Mouse (Mus musculus): ENCODE measurements around the gene Fkbp5. TPM values are rescaled to one million over a fixed set of nuclear protein-coding genes. Genes with fewer than 3 reads are reported as not detected.

The Fkbp5 gene
- polyA plus RNA-seq, 1 experiment from 2014 or later = 12.1 TPM

- Histone ChIP-seq H3K4me1 (replicated peaks; ENCODE audit: control insufficient read depth, insufficient read depth, low read length) (peaks cover 2% of the 10 kb centered on the region; the same call in 1 of the 2 replicates), H3K27ac (ENCODE audit: low read depth, low read length) (no peak overlapping the region), H3K9me3 (ENCODE audit: control insufficient read depth, low read length) (no peaks in the 10 kb centered on the region), H3K4me2 (replicated peaks; ENCODE audit: low read depth, low read length) (no peak overlapping the region), H3K27me3 (ENCODE audit: control insufficient read depth, insufficient read depth, low read length) (peaks cover 4% of the 10 kb centered on the region; the same call in 1 of the 2 replicates), H3K4me3 (ENCODE audit: low read depth, low read length) (no peak overlapping the region), H3K36me3 (ENCODE audit: control insufficient read depth, insufficient read depth, low read length) (no peaks in the 10 kb centered on the region), H3K9ac (ENCODE audit: low read depth, low read length) (no peak overlapping the region)
- no peak for ATAC-seq (ENCODE audit: low FRiP score)
- DNase-seq (ENCODE audit: low spot score) = no peak
- 57% methylated on average over 7 of the region's 7 CpGs for WGBS
These were observed 3.5 kb downstream of the Fkbp5 start for GRCm38 (mm10) chr17:28513844-28514243.

GRCm38 (mm10) chr17:28513337-28513736 lies 4.0 kb downstream of the Fkbp5 start:
- peaks cover 2% of the 10 kb centered on the region; the same call in 1 of the 2 replicates for H3K27me3 ChIP-seq (ENCODE audit: control insufficient read depth, insufficient read depth, low read length)
- H3K4me2 ChIP-seq (replicated peaks; ENCODE audit: low read depth, low read length) = no peak overlapping the region
- no peaks in the 10 kb centered on the region for H3K9me3 ChIP-seq (ENCODE audit: control insufficient read depth, low read length)
- H3K4me3 ChIP-seq (ENCODE audit: low read depth, low read length) = no peak overlapping the region
- no peaks in the 10 kb centered on the region for H3K36me3 ChIP-seq (ENCODE audit: control insufficient read depth, insufficient read depth, low read length)
- H3K4me1 ChIP-seq (replicated peaks; ENCODE audit: control insufficient read depth, insufficient read depth, low read length) = peaks cover under 1% of the 10 kb centered on the region; the same call in 1 of the 2 replicates
- 88% methylated on average over 1 of the region's 1 CpGs for WGBS
- H3K27ac ChIP-seq (ENCODE audit: low read depth, low read length) = no peak overlapping the region
- H3K9ac ChIP-seq (ENCODE audit: low read depth, low read length) = no peak overlapping the region
- no peak for ATAC-seq (ENCODE audit: low FRiP score)
- DNase-seq (ENCODE audit: low spot score) = no peak

GRCm38 (mm10) chr17:28512696-28513095 lies 4.6 kb downstream of the Fkbp5 start:
- H3K27ac ChIP-seq (ENCODE audit: low read depth, low read length) = no peak overlapping the region
- 53% methylated on average over 6 of the region's 6 CpGs for WGBS
- no peak overlapping the region for H3K9ac ChIP-seq (ENCODE audit: low read depth, low read length)
- H3K9me3 ChIP-seq (ENCODE audit: control insufficient read depth, low read length) = no peaks in the 10 kb centered on the region
- H3K36me3 ChIP-seq (ENCODE audit: control insufficient read depth, insufficient read depth, low read length) = no peaks in the 10 kb centered on the region
- ATAC-seq (ENCODE audit: low FRiP score) = no peak
- H3K4me2 ChIP-seq (replicated peaks; ENCODE audit: low read depth, low read length) = no peak overlapping the region
- no peaks in the 10 kb centered on the region; the same call in 1 of the 2 replicates for H3K4me1 ChIP-seq (replicated peaks; ENCODE audit: control insufficient read depth, insufficient read depth, low read length)
- no peak overlapping the region for H3K4me3 ChIP-seq (ENCODE audit: low read depth, low read length)
- no peak for DNase-seq (ENCODE audit: low spot score)
- peaks cover under 1% of the 10 kb centered on the region; the same call in 1 of the 2 replicates for H3K27me3 ChIP-seq (ENCODE audit: control insufficient read depth, insufficient read depth, low read length)

- no peak overlapping the region for H3K27ac ChIP-seq (ENCODE audit: low read depth, low read length)
These were observed 5.4 kb downstream of the Fkbp5 start for GRCm38 (mm10) chr17:28511616-28512541.

GRCm38 (mm10) chr17:28510445-28511342 lies 6.6 kb downstream of the Fkbp5 start:
- peak overlapping the region; percentile 27; the same call in 1 of the 2 replicates for H3K4me2 ChIP-seq (replicated peaks; ENCODE audit: low read depth, low read length)
- no peak overlapping the region for H3K9ac ChIP-seq (ENCODE audit: low read depth, low read length)
- H3K27me3 ChIP-seq (ENCODE audit: control insufficient read depth, insufficient read depth, low read length) = no peaks in the 10 kb centered on the region; the same call in 1 of the 2 replicates
- no peaks in the 10 kb centered on the region for H3K9me3 ChIP-seq (ENCODE audit: control insufficient read depth, low read length)
- no peak overlapping the region for H3K27ac ChIP-seq (ENCODE audit: low read depth, low read length)
- 0 out of 2 replicates have a peak overlapping the region, but pooled peaks have one; percentile 2 for H3K4me3 ChIP-seq (ENCODE audit: low read depth, low read length)
- 5% methylated on average over 28 of the region's 28 CpGs for WGBS
- no peaks in the 10 kb centered on the region for H3K36me3 ChIP-seq (ENCODE audit: control insufficient read depth, insufficient read depth, low read length)
- DNase-seq (ENCODE audit: low spot score) (no peak), ATAC-seq (ENCODE audit: low FRiP score) (no peak)
- H3K4me1 ChIP-seq (replicated peaks; ENCODE audit: control insufficient read depth, insufficient read depth, low read length) = no peaks in the 10 kb centered on the region; the same call in 1 of the 2 replicates

More at GRCm38 (mm10) chr17:28511616-28512541, 5.4 kb downstream of the Fkbp5 start:
- Histone ChIP-seq H3K9ac (ENCODE audit: low read depth, low read length) (no peak overlapping the region), H3K27me3 (ENCODE audit: control insufficient read depth, insufficient read depth, low read length) (no peaks in the 10 kb centered on the region; the same call in 1 of the 2 replicates), H3K4me1 (replicated peaks; ENCODE audit: control insufficient read depth, insufficient read depth, low read length) (no peaks in the 10 kb centered on the region; the same call in 1 of the 2 replicates), H3K9me3 (ENCODE audit: control insufficient read depth, low read length) (no peaks in the 10 kb centered on the region), H3K36me3 (ENCODE audit: control insufficient read depth, insufficient read depth, low read length) (no peaks in the 10 kb centered on the region), H3K4me2 (replicated peaks; ENCODE audit: low read depth, low read length) (no peak overlapping the region), H3K4me3 (ENCODE audit: low read depth, low read length) (no peak overlapping the region)
- 33% methylated on average over 9 of the region's 9 CpGs for WGBS
- no peak for ATAC-seq (ENCODE audit: low FRiP score)
- DNase-seq (ENCODE audit: low spot score) = peak; percentile 42

- Histone ChIP-seq H3K9ac (ENCODE audit: low read depth, low read length) (no peak overlapping the region), H3K4me2 (replicated peaks; ENCODE audit: low read depth, low read length) (no peak overlapping the region), H3K4me3 (ENCODE audit: low read depth, low read length) (no peak overlapping the region), H3K36me3 (ENCODE audit: control insufficient read depth, insufficient read depth, low read length) (no peaks in the 10 kb centered on the region), H3K4me1 (replicated peaks; ENCODE audit: control insufficient read depth, insufficient read depth, low read length) (no peaks in the 10 kb centered on the region; the same call in 1 of the 2 replicates), H3K27me3 (ENCODE audit: control insufficient read depth, insufficient read depth, low read length) (no peaks in the 10 kb centered on the region; the same call in 1 of the 2 replicates), H3K9me3 (ENCODE audit: control insufficient read depth, low read length) (no peaks in the 10 kb centered on the region), H3K27ac (ENCODE audit: low read depth, low read length) (no peak overlapping the region)
- WGBS = 37% methylated on average over 5 of the region's 5 CpGs
- DNase-seq (ENCODE audit: low spot score) = no peak
- ATAC-seq (ENCODE audit: low FRiP score) = no peak
These were observed 9.8 kb downstream of the Fkbp5 start for GRCm38 (mm10) chr17:28507496-28507895.

GRCm38 (mm10) chr17:28506895-28507294 lies 10.4 kb downstream of the Fkbp5 start:
- H3K27ac ChIP-seq (ENCODE audit: low read depth, low read length) = no peak overlapping the region
- no peak overlapping the region for H3K9ac ChIP-seq (ENCODE audit: low read depth, low read length)
- no peak overlapping the region for H3K4me2 ChIP-seq (replicated peaks; ENCODE audit: low read depth, low read length)
- WGBS = 30% methylated on average over 5 of the region's 5 CpGs
- H3K9me3 ChIP-seq (ENCODE audit: control insufficient read depth, low read length) = no peaks in the 10 kb centered on the region
- H3K4me1 ChIP-seq (replicated peaks; ENCODE audit: control insufficient read depth, insufficient read depth, low read length) = no peaks in the 10 kb centered on the region; the same call in 1 of the 2 replicates
- no peak for ATAC-seq (ENCODE audit: low FRiP score)
- no peak overlapping the region for H3K4me3 ChIP-seq (ENCODE audit: low read depth, low read length)
- no peaks in the 10 kb centered on the region for H3K36me3 ChIP-seq (ENCODE audit: control insufficient read depth, insufficient read depth, low read length)
- no peaks in the 10 kb centered on the region; the same call in 1 of the 2 replicates for H3K27me3 ChIP-seq (ENCODE audit: control insufficient read depth, insufficient read depth, low read length)
- DNase-seq (ENCODE audit: low spot score) = no peak

- Histone ChIP-seq H3K4me1 (replicated peaks; ENCODE audit: control insufficient read depth, insufficient read depth, low read length) (no peaks in the 10 kb centered on the region; the same call in 1 of the 2 replicates), H3K4me3 (ENCODE audit: low read depth, low read length) (no peak overlapping the region), H3K9ac (ENCODE audit: low read depth, low read length) (no peak overlapping the region), H3K4me2 (replicated peaks; ENCODE audit: low read depth, low read length) (no peak overlapping the region), H3K36me3 (ENCODE audit: control insufficient read depth, insufficient read depth, low read length) (no peaks in the 10 kb centered on the region), H3K9me3 (ENCODE audit: control insufficient read depth, low read length) (no peaks in the 10 kb centered on the region), H3K27ac (ENCODE audit: low read depth, low read length) (no peak overlapping the region), H3K27me3 (ENCODE audit: control insufficient read depth, insufficient read depth, low read length) (no peaks in the 10 kb centered on the region; the same call in 1 of the 2 replicates)
- no peak for ATAC-seq (ENCODE audit: low FRiP score)
- 89% methylated on average over 4 of the region's 4 CpGs for WGBS
- DNase-seq (ENCODE audit: low spot score) = no peak
These were observed 11.7 kb downstream of the Fkbp5 start for GRCm38 (mm10) chr17:28505591-28505990.
